Mouse (Mus musculus) spleen, adult 18-20 months (tissue): Measurements from ENCODE around the gene Dync1i1.

ENCODE experiments used
- DNase-seq, 2 experiments: peaks; one replicate each; pipeline ENCODE4 v3.0.0; 2022; ENCODE audit warnings: mixed read lengths in 2 of 2

Gene Dync1i1

DNA sequence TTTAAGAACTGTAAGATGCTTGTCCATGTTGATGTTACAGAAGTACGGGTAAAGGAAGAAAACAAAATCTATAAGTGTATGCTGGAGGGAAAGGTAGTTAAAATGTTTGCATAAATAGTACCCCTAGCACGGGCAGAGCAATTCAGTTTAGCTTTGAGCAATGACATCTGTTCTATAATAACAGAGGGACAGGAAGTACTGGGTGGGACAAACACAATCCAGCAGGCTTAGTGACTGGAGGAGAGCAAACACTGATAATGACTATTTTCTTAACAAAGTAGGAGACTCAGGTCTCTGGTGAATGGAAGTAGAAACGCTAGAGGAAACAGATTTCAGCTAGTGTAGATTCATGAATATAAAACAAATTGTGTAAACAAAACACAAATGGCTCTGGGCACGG, 250.8 kb downstream of the Dync1i1 start:
- no peak for DNase-seq

- no peak for DNase-seq
Measured at GRCm38 (mm10) chr6:5977238-5977920, 251.9 kb downstream of the Dync1i1 start.

GRCm38 (mm10) chr6:5991243-5991642, 265.8 kb downstream of the Dync1i1 start:
- DNase-seq: no peak

DNA sequence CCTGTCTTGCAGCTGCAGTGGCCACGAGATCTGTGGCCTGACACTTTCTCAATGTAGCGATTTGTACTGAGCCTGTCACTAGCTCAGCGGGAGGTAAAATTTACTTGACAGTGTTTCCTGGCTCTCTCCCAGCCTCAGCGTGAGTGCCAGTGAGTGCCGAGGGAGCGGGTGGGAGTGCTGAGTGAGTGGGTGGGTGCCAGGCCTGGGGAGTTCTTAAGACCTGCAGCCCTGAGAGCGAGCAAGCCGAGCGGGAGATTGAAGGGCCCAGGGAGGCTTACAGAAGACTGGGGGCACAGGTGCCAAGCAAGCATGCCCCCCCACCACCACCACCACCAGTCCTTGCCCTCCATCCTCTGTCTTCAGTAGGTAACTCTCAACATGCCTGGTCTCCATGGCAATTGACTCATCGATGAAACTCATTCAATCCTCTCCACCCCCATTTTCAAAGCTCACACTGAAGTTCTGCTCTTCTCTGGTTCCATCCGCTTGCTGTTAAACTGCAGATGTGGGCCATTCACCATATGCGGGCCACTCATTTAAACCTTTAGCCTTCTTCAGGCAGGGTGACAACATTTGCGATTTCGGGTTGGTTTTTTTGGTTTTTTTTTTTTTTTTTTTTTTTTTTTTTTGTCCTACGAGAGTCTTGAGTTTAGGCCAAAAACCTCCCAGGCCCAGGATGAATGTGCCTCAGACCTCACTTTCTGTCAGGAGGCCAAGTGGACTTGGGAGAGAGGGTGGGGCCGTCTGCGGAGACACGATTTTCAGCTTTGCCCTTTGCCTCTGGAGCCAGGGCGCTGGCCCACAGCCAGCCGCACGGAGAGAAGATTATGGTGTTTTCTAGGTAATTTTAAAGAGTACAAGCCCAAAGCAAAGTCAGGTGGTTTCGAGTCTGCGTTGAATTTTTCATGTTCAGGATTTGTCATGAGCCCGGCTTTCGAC, 266.6 kb downstream of the Dync1i1 start:
- no peak for DNase-seq

DNA sequence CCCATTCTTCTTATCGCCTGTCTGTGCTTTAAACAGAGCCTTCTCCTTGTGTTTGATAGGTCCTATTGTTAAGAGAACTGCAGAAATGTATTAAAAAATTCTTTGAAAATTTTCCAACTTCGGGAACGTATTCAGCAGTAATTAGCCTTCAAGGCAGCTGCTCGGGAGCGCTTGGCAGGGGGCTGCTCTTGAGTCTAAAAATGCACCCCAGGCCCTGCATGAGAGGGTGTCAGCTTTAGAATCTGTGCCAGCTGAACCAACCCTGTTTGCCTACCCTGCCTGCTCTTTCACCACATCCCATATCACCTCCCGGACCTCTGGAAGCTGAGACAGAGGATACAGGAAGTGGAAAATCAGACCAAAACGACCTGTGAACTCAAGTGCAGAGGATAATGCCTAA, 267.6 kb downstream of the Dync1i1 start:
- no peak for DNase-seq

DNA sequence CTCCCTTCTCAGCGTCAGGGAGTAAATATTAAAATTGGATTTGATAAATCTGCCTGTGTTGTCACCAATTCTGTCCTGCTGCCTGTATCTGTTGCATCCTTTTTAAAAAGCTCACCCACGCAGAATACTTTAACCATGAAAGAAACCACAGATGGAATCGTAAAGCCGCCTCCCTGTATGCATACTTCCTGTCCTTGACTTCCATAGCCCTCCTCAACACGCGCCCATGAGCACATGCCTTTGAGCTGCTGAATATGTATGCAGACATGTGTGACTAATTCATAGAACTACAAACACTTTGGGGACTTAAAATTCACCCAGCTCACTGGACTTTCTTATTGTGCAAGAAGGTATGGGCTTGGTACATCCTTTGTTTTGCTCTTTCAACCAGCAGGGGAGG, 272.1 kb downstream of the Dync1i1 start:
- DNase-seq: no peak

DNA sequence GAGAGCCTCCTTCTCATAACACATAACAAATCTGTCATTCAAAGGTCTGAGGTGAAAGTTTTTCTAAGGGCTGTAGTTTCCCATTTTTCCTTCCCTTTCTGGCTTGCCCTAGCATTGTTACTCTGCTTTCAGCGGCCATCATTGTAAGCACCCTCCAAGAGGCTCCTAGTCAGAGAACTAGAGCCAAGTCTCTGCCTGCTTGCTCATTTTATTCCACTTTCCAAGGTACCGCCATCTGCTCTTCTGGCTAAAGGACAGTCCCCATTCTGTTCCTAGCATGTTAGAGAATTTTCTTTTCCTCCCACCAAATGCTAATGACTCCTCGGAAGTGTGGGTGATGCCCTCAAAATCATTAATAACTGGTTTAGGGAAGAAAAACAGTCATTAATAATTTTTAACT, 276.6 kb downstream of the Dync1i1 start:
- no peak for DNase-seq

DNA sequence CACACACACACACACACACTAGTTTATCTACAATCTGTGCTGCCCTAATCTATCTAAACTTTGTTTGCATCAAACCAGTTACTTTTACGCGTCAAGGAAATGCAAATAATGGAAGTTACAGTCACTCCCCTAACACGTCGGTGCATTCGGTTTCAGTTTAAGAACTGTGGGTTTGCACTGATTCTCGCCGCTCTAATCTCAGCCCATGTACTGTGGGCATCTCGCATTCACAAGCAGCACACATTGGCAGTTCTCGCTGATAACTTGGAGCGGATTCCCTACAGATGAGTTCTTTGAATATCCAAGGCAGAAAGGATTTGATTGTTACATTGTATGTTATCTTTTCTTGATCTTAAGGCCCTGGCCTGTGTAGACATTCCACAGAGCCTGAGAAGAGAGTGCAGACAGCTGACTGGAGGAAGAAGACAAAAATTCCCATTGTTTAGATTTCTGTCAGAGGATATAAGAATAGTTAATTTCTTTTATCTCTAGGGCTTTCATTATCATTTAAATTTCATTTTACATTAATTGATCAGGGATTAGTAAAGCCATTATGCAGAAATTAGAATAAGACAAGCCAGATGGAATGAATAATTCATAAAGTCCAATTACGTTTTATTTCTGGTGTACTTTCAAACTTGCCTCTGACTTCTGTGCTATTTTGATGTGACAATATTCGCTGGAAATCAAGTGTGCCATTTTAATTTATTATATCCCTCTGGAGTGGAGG, 279.5 kb downstream of the Dync1i1 start:
- no peak for DNase-seq

- peak in 1 of 2 experiments; percentile 31 for DNase-seq
Measured at GRCm38 (mm10) chr6:6005762-6006431, 280.5 kb downstream of the Dync1i1 start.

- DNase-seq: no peak
Measured at GRCm38 (mm10) chr6:6011364-6011763, 285.9 kb downstream of the Dync1i1 start.

DNA sequence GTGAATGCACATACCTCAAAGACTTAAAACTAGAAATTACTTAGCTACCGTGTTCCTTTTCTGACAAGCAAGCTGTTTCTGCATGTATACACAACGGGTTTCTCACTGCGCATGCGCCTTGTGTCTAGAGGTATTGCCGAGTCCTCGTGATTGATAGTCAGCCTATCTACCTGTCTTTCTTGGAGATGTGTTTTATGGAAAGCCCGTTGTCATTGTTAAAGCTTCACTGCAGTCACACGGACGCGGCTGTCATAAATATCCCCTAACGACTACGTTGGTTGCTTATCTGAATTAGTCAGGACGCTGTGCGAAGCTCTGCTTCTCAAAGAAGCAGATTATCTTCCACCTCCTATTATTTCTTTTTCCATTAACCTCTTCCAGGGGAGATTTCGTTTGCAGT, 290.2 kb downstream of the Dync1i1 start:
- no peak for DNase-seq

GRCm38 (mm10) chr6:6016931-6017330, 291.5 kb downstream of the Dync1i1 start:
- DNase-seq: no peak

DNA sequence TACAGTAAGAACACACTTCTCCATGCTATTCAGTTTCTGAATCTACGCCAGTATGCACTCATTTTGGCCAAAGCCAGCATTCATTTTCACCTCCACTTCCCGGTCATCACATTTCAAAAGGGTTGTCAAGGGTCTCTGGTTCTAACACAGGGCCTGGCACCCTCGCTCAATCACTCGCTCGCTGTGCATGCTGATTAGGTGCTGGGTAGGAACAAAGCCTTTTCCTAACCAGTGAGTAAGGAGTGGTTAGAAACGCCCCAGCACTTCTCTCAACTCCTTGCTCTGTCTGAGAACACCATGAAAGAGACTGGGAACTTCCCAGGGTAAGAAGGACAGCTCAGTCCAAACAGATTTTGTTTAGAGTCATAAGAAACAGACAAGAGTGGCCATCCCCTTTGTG, 298.5 kb downstream of the Dync1i1 start:
- no peak for DNase-seq

DNA sequence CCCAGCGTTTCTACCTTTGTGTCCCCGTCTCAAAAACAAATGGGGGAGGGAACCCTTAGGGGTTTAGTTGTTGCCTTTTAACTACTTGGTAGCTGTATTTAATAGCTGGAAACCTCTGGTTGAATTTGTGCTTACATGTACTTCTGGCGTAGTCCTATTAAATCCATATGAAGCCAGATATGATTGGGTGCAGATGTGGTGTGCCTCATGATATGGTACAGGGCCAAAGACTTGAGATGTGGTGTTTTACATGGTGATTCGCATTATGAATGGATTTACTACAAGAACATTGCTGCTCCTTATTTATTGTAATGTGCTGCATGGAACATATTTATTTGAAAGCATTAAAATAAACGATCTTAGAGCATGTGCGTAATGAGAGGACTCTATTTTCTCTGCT, 302.2 kb downstream of the Dync1i1 start:
- DNase-seq: no peak

DNA sequence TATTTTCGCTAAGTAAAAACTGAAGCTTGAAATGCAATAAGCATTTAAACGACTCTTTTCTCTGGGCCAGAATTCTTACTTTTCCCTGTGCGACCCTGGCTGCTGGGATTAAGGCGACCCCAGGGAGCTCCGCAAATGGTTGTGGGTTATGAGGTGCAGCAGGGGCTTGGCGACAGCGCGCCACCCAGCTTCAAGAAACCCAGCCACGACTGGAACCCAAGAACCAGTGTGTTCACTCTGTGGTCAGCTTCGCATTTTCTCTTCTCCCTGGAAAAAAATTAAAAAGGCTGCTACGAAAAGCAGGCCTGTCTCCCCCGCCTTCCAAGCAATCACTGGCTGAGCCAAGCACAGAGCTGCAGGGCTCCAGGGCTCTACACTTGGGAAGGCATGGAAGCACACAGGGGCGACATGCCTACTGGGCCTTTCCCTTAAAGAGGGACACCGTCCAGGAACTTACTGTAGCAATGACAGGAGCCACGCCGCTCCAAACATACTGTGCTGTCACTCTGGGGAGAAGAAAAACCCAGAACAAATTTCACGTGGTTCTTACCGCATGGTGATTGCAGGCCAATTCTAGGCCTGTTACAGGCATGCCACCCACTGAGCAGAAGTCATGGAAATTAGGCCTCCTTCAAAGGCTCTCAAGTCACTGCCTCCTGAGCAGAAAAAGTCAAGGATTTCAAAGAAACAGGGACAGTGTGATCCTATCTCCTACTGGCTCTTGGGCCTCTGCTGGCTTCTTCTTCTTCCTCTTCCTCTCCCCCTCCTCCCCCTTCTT, 313.5 kb downstream of the Dync1i1 start:
- DNase-seq: no peak

DNA sequence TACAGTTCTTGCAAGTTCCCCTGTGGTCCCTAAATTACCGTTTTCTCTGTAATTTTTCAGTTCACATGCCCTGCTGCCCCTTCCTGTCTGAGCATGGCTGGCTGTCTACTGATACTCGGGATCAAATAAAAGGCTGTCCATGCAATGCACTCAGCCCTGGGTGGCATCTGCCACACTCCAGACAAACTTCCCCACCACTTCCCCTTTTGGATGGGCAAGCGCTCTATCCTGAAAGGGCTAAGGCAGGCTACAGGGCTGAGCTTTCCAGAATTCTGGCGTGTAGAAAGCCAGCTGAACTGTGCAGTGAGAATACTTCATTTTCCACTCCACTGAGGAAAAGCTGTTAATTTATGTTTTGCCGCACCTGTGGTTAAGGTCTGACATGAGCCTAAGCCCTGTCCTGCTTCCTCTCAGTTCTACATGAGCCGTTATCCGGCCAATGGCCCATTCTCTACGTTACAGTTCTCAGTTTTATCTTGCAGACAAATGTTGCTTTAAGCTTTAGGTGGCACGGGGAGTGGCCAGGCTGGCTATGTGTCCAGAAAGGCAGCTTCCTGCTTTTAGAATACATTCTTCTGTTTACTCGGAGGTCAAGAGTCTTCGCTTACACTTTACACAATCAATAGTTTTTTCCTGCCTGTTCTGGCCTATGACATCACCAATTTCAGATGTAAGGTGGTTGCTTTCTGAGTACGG, 321.4 kb downstream of the Dync1i1 start:
- DNase-seq: no peak

DNA sequence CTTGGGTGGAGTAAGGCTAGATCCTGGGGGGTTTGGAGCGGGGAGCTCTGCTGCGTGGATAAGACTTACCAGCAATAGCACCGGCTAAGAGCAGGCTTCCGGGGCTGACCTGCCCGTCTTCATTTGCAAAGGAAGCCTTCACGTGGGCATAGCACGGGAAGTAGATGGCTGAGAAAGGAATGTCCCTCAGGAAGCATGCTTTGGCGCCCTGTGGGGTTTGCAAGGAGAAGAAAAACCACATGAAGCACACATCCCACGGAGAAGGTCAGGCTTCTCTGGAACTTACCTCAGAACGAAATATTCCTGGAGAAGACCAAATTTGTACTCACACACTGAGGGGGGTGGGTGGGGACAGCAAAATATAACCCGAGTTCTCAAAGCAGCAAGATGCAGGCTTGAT, 327.3 kb downstream of the Dync1i1 start:
- no peak for DNase-seq

DNA sequence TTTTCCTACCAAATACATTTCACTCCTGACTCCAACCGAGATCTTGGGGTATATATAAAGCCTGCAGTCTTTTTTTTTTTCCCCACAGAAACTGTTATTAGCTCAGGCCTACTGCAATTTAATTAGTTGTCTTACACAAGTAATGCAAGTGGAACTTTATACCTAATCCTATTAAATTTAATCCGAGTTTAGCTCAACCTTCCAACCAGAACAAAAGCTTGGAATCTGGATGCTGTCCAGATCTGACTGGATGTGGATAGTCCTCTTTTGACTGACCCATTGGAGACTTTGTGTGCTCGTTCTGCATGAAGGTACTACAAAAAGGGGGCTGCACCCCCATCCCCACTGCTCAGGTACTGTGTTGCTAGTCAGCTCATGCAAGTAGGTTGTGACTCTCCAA, 328.5 kb downstream of the Dync1i1 start:
- no peak for DNase-seq

- DNase-seq: no peak
Measured at GRCm38 (mm10) chr6:6058548-6058947, 333.1 kb downstream of the Dync1i1 start.

DNA sequence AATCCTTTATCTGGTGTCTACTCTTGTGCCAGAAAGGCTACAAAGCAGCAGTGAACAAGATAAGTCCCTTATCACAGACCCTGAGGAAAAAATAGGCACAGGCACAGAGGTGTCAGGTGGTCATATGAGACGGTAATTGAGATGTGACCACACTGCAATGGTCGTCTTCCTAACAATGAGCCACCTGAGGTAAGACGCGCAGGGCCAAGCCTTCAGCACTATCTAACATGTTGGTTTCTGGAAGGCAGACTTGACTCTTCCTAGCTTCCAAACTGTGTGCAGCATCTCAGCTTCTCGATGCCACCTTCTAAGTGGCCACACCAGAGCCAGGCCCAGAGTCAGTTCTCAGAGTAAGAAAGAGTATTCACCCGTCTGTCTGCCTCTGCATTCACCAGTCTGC, 341.8 kb downstream of the Dync1i1 start:
- DNase-seq: no peak

DNA sequence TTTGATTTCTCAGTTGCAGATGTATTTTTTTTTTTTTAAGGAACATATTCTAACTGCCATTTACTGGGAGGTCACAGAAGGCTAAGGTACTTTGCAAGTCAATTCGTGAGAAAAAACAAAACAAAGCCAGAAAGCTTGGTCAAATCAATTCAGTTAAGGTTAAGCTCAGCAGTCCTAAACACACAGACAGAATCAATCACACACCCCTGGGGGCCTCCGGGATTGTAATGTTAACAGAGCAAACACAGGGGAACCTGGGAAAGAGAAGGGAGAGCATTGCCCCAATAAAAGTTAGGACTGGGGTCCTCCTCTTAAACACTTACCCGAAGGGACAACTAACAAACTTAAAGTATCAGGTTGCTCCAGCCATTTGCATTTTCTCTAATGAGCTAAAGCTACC, 344.6 kb downstream of the Dync1i1 start:
- no peak for DNase-seq

- no peak for DNase-seq
Measured at GRCm38 (mm10) chr6:6071038-6071437, 345.6 kb downstream of the Dync1i1 start.
